Mouse (Mus musculus) 416B (cell line): ENCODE measurements around the gene Gm49425.
A peak's percentile ranks its signal among the peaks of the same experiment; 100 is the strongest.

ENCODE experiments used
- DNase-seq: peaks from one replicate; pipeline ENCODE4 v3.0.0; 2011; ENCODE audit warnings: low read depth

The Gm49425 gene

DNA sequence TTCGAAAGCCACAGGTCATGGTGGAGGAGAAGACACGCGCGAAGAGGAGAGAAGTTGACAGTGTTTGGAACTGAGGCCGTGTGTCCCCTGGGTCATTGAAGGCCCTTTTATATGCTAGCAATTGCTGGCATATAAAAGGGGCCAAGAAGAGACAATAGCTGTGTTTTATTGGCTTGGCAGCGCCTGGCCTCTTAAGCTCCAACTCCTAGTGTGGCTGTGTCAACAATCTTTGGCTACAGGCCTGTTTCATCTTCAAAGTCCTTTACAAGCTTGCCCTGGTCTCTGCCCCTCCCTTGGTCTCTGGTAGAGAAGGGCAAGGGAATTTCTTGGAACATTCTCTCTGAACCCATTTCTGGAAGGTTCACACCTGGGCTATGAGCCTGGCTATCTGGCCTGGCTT, 25.6 kb downstream of the Gm49425 start, which contains the start of gene Krt83:
Gene Krt83, minus strand, starts transcription at position 82 of the 400 bp plus-strand sequence.
- DNase-seq, result no peak

DNA sequence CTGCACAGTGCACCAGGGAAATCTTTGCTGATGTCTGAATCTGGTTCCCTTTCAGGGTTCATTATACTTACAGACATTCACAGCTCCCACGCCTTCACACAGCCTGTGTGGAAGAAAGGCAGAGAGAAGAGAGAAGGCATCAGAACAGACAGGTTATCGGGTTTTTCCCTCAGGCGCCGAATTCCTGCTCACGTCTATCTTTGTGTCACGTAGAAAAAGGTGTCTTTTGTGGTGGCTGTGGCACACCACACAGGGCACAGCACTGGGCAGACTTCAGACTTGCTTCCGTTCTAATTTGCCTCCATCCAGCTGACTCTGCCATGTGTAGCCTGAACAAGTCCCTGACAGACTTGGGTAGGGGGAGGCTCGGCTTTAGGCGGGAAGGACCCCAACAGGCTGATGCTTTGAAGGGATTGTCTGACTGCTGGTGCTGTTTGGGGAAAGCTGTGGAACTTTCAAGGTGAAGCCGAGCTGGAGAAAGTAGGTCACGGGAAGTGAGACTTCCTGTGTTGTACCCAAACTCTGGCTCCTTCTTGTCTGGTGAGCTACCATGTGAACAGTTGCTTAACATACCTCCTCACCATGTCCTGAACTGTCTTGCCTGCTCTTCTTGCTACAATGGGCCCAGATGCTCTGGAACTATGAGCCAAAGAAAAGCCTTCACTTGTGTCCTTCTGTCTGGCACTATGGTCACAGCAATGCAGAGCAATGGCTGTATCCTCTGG, 31.0 kb downstream of the Gm49425 start:
- peak; percentile 43 for DNase-seq

DNA sequence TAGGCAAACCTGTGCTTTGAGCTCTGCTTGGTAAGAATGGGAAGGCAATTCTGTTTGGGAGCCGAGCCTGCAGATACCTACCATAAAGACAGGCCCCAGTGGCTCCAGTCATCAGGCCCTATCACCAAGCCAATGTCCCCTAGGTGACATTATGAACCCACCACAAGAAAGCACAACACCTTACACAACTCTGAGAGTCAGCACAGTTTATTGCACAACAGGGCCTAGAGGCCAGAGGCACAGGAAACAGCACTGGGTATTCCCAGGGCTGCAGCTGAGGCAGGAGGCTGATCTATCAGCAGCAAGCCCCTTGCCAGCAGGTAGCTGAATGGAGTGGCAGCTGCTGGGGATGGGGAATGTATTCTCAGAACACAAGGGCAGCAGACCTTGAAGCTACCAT, 32.1 kb downstream of the Gm49425 start:
- DNase-seq, result peak; percentile 62

DNA sequence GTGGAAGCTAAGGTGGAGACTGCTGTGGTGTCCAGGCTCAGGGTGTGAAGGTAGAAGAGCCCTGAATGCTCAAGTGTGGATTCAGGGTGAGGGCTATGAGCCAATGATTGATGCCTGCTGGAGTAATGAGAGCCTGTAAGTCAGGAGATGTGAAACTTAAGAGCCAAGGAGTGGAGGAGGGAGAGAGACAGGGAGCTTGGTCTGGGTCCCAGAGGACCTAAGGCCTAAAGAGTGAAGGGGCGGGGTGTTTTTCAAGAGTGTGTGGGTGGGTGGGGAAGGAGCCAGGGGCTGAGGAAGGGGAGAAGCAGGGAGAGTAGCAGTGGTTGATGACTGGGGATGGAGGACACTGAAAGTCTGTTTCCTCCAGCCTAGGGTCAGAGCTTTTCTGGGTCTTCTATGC, 33.4 kb downstream of the Gm49425 start:
- DNase-seq, result no peak

DNA sequence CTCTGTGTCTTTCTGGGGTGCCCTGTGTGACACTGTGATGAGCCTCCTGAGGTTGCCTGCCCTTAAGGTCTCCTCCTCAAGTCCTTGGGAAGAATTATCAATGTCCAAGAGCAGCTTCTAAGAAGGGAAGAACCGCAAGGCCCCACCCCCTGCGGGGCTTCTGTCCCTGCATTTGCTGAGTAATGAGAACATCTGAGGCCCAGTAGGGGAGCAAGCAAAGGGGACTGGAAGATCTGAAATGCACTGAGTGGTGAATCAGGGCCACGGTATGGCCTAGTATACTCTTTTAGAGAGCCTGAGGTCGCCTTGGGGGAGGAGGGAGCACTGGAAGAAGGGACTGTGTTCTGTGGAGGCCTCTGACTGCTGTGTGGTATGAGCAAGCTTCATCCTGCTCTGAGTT, 35.0 kb downstream of the Gm49425 start:
- no peak for DNase-seq

DNA sequence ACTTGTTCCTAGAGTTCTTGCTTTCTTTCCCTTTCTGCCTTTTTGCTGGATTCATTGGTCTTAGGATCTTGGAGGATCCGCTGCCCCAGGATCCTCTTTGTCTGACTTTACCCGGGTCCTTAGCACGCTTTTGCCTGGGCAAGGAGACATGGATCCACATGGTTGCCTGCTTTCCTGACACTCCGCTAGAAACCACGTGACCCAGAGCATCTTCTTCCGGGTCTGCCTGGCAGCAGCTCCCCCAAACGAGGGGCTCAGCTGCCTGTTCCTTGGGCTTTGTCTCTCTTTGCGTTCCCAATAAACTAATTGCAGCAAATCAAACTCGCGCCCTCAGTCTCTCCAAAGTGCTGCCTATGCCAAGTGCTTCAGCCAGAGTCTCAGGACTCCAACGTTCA, 37.4 kb downstream of the Gm49425 start:
- no peak for DNase-seq

DNA sequence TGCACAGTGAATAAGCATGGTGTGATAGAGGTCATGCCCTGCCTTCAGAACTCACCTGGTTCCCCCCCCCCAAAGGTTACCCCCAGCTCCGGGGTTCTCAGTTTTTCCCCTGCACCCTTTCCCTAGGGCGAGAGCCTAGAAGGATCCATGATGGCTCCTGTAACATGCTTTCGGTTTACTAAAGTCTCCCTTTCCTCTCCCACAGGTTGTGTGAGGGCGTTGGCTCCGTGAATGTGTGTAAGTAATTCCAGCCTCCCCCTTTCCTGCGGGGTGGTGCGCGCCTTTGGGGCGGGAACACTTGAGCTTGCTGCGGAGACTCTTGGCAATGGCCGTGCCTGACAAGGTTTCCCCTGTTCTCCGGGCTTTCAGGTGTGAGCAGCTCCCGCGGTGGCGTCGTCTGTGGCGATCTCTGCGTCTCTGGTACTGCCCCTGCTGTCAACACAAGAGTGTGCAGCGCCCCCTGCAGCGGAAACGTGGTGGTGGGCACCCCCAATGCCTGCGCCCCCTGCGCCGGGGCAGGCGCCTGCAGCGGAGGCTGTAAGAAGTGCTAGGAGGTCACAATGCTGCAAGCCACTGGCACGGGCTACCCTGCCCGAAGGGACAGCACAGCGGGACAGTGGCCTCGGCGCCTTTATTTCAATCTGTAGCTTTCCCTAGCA, 37.9 kb downstream of the Gm49425 start:
- DNase-seq, result no peak

DNA sequence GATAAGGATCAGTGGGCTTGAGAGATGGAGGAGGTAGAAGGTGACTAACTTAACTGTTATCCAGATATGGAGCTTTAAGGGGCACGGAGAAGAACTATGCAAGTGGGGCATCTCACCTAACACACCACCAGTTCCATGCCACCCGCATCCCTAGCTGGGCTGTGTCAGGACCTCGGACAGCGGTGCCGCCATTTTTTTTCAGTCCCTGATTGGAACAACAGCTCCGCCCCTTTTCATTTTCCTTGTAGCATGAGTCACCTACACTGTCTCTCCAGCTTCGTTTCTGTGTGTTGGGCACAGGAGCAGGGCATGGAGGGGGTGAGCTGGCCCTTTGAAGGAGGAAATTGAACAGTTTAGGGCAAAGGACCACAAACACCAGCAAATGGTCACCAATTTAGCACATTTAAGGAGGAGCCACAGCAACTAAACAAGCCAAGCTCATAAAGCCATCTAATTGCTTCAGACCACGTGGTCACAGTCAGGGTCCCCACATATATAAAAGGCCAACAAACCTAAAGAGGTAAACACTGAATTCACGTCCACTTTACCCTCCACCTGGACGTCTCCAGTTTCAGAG, 44.0 kb downstream of the Gm49425 start, which contains the start of gene Krt86:
Gene Krt86, plus strand, starts transcription at position 527 of the 577 bp plus-strand sequence.
- DNase-seq, result peak; percentile 79

DNA sequence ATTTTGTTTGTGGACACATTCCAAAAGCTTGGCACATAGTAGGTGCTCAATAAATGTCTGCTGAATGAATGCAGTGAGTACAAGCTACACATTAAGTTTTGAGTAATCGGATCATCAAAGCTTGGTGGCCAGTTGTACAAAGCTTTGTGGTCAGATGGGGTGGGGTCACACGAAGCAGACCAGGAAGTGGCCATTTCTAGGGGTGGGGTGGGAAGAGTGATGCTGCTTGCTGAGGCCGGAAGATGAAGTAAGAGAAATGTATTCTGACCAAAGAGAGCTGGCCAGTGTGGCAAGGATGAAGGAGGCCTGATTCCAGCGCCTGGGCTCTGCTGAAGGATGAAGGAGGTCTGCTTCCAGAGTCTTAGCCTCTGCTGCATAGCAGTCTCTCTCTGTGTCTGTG, 48.0 kb downstream of the Gm49425 start:
- DNase-seq, result peak; percentile 83
